26 mouse cellular contexts compared by ENCODE assay signal in genomic region chr5:119543716-119544115, GRCm38 (mm10).
DNase-seq lines count a peak whose midpoint lies in the region; ATAC-seq and TF ChIP-seq lines count a peak whose summit lies in the region.
"Had no signal": no experiment of that assay in that cellular context is flagged by ENCODE, and none has a peak within 500 bp of the region (broad histone marks: within the 10 kb centered on the region; RNA-seq: fewer than 3 reads in every experiment).

No protein-coding gene starts in this region.

- no peak overlapping the region for H3K4me2 ChIP-seq in lung, embryonic 15.5 days
- H3K4me2 ChIP-seq: embryonic facial prominence, embryonic 13.5 days; forebrain, embryonic 12.5 days; forebrain, embryonic 15.5 days; heart, embryonic 11.5 days; hindbrain, embryonic 12.5 days; hindbrain, embryonic 15.5 days had no signal

- H3K9me3 ChIP-seq in lung, embryonic 15.5 days, result no peaks in the 10 kb centered on the region
- no peaks in the 10 kb centered on the region for H3K9me3 ChIP-seq in ES-E14 (ENCODE audit: control insufficient read depth, insufficient read depth, low read depth, low read length)
- no peaks in the 10 kb centered on the region for H3K9me3 ChIP-seq in midbrain, embryonic 10.5 days (replicated peaks)
- H3K9me3 ChIP-seq: embryonic facial prominence, embryonic 10.5 days; embryonic facial prominence, embryonic 13.5 days; forebrain, embryonic 12.5 days; forebrain, embryonic 15.5 days; hindbrain, embryonic 12.5 days; hindbrain, embryonic 15.5 days had no signal

- no peaks in the 10 kb centered on the region for H3K36me3 ChIP-seq in lung, embryonic 15.5 days
- H3K36me3 ChIP-seq in ES-E14 (ENCODE audit: control insufficient read depth, insufficient read depth, low read length, poor library complexity, severe bottlenecking), result no peaks in the 10 kb centered on the region
- no peaks in the 10 kb centered on the region for H3K36me3 ChIP-seq in midbrain, embryonic 10.5 days
- H3K36me3 ChIP-seq: embryonic facial prominence, embryonic 10.5 days; embryonic facial prominence, embryonic 13.5 days; forebrain, embryonic 12.5 days; forebrain, embryonic 15.5 days; hindbrain, embryonic 12.5 days; hindbrain, embryonic 15.5 days had no signal

- in situ Hi-C loops in ES-E14 (cut with MboI; ENCODE audit: low sequenced_read_pairs in 2 of 2, unreplicated experiment in 2 of 2), result no loop called here

- no peak overlapping the region for H3K27ac ChIP-seq in lung, embryonic 15.5 days
- no peak overlapping the region for H3K27ac ChIP-seq in ES-E14 (ENCODE audit: insufficient read depth, low read depth, low read length, poor library complexity, severe bottlenecking)
- H3K27ac ChIP-seq in midbrain, embryonic 10.5 days (replicated peaks), result no peak overlapping the region
- H3K27ac ChIP-seq: embryonic facial prominence, embryonic 10.5 days; embryonic facial prominence, embryonic 13.5 days; forebrain, embryonic 12.5 days; forebrain, embryonic 15.5 days; hindbrain, embryonic 12.5 days; hindbrain, embryonic 15.5 days had no signal

- H3K4me3 ChIP-seq in lung, embryonic 15.5 days, result no peak overlapping the region
- no peak overlapping the region for H3K4me3 ChIP-seq in ES-E14 (ENCODE audit: insufficient read depth in 1 of 2, low read depth in 1 of 2, low read length in 2 of 2, poor library complexity in 1 of 2, severe bottlenecking in 1 of 2)
- H3K4me3 ChIP-seq in midbrain, embryonic 10.5 days, result no peak overlapping the region
- H3K4me3 ChIP-seq: embryonic facial prominence, embryonic 10.5 days; embryonic facial prominence, embryonic 13.5 days; erythroblast, embryonic 14.5 days; forebrain, embryonic 12.5 days; forebrain, embryonic 15.5 days; hindbrain, embryonic 12.5 days; hindbrain, embryonic 15.5 days had no signal

- H3K9ac ChIP-seq in lung, embryonic 15.5 days, result no peak overlapping the region
- H3K9ac ChIP-seq in ES-E14 (ENCODE audit: insufficient read depth, low read depth, low read length, poor library complexity, severe bottlenecking), result no peak overlapping the region
- H3K9ac ChIP-seq: embryonic facial prominence, embryonic 13.5 days; forebrain, embryonic 12.5 days; forebrain, embryonic 15.5 days; hindbrain, embryonic 12.5 days; hindbrain, embryonic 15.5 days had no signal

- H3K27me3 ChIP-seq in lung, embryonic 15.5 days, result no peaks in the 10 kb centered on the region
- H3K27me3 ChIP-seq in midbrain, embryonic 10.5 days (ENCODE audit: low read depth, poor library complexity, severe bottlenecking), result peaks cover 14% of the 10 kb centered on the region
- H3K27me3 ChIP-seq: forebrain, embryonic 12.5 days; forebrain, embryonic 15.5 days; hindbrain, embryonic 15.5 days had no signal

- ATAC-seq in lung, embryonic 15.5 days (ENCODE audit: borderline replicate concordance, extremely low read depth, low FRiP score, low TSS enrichment), result 0 out of 2 replicates have a peak, but pooled peaks have one; percentile 23
- no peak for ATAC-seq in monocyte, adult 5-6 weeks (replicated peaks; ENCODE audit: insufficient number of reproducible peaks, low FRiP score, low TSS enrichment, poor library complexity, severe bottlenecking)
- ATAC-seq: forebrain, embryonic 15.5 days had no signal

- DNase-seq in lung, postnatal 4 days, result no peak
- DNase-seq in ES-E14 (ENCODE audit: low read depth, low spot score), result peak; percentile 49
- peak; percentile 92 for DNase-seq in ZHBTc4 (ENCODE audit: low read depth, low spot score)
- DNase-seq in c-Kit-positive CD71-positive TER-119-positive erythroid progenitor cells, embryonic 14.5 days (ENCODE audit: low spot score), result peak; percentile 0
- DNase-seq in kidney, postnatal 36 days, result no peak
- DNase-seq in midbrain, embryonic 10.5 days (ENCODE audit: low spot score), result no peak
- DNase-seq: adrenal gland, adult 2 months; adrenal gland, postnatal 14 days; cerebellum, adult 11 months; cerebellum, adult 2 months; cerebellum, postnatal 10 days; cerebellum, postnatal 36 days; embryo, embryonic 11 days; gastrocnemius, postnatal 10 days; gastrocnemius, postnatal 36 days; heart, adult 11 months had no signal

- H3K4me1 ChIP-seq in lung, embryonic 15.5 days, result 0 out of 2 replicates have a peak, but pooled peaks cover 5% of the 10 kb centered on the region
- H3K4me1 ChIP-seq in ES-E14 (ENCODE audit: control insufficient read depth in 2 of 2, insufficient read depth in 2 of 2, low read length in 2 of 2, poor library complexity in 1 of 2), result no peaks in the 10 kb centered on the region
- 0 out of 2 replicates have a peak, but pooled peaks cover 4% of the 10 kb centered on the region for H3K4me1 ChIP-seq in midbrain, embryonic 10.5 days
- H3K4me1 ChIP-seq: forebrain, embryonic 12.5 days; forebrain, embryonic 15.5 days; hindbrain, embryonic 12.5 days; hindbrain, embryonic 15.5 days had no signal

- WGBS in lung, embryonic 15.5 days, result 86% methylated on average over 6 of the region's 6 CpGs
- 92% methylated on average over 6 of the region's 6 CpGs for WGBS in midbrain, embryonic 10.5 days

TF ChIP-seq in ES-E14, 5 proteins besides CTCF, POLR2A, EP300 and RAD21:
- TF ChIP-seq MAFK (IDR thresholded peaks at IDR 0.05; ENCODE audit: insufficient read depth, low read depth, low read length) (no peak), CHD2 (IDR thresholded peaks at IDR 0.05; ENCODE audit: low read depth, low read length) (no peak), HCFC1 (IDR thresholded peaks at IDR 0.05; ENCODE audit: borderline replicate concordance, insufficient read depth, low read length) (no peak), ZC3H11A (IDR thresholded peaks at IDR 0.05; ENCODE audit: borderline replicate concordance, low read depth, low read length) (no peak)

Comparison
In these comparisons a context has a peak if more than half of its experiments do, and no peak if none do; other contexts are left out.
1. DNase-seq: peak in ES-E14 (single experiment), ZHBTc4 (single experiment) and c-Kit-positive CD71-positive TER-119-positive erythroid progenitor cells, embryonic 14.5 days (single experiment); none in lung, postnatal 4 days (0 of 2), kidney, postnatal 36 days (0 of 2) and midbrain, embryonic 10.5 days (single experiment).